Mouse (Mus musculus) heart, adult 2 months (tissue): Measurements from ENCODE around the gene Sorl1.

Experiments
- CTCF ChIP-seq: fragments of 200-600 bp; IDR thresholded peaks from 2 replicates; pipeline ENCODE4 v1.8.1; 2022; ENCODE audit warnings: antibody characterized with exemption, mild to moderate bottlenecking, moderate library complexity
- POLR2A ChIP-seq: fragments of 200-500 bp; IDR thresholded peaks from 2 replicates; pipeline ENCODE4 v1.6.1; 2011; ENCODE audit warnings: mild to moderate bottlenecking, low read depth, low read length, control low read depth; ENCODE audit not compliant: insufficient read depth

DNA sequence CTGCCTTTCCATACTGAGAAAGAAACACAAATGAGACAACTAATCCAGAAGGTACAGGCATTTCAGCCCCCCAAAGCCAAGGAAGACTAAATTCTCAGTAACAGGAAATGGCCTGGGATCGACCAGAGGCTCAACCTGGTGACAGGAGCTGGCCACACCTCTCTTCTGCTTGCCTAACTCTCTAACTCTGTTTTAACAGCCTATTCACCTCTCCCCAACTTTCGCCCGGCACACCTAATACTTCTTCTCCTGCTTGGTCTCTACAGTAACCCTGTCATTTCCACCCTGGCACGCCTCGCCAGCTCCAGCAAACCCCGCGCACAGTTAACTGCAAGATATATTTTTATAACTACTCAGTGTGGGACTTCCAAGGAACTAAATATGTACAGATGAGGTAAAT is 9.0 kb downstream of the Sorl1 start:
- TF ChIP-seq POLR2A (no peak), CTCF (no peak)
